In genomic region chr13:12162457-12162856, GRCm38 (mm10) we compare ENCODE assay signal across 34 mouse cellular contexts. TPM values are rescaled to one million over a fixed set of nuclear protein-coding genes. Genes with fewer than 3 reads are reported as not detected.
"Had no signal": no experiment of that assay in that cellular context is flagged by ENCODE, and none has a peak within 500 bp of the region (broad histone marks: within the 10 kb centered on the region; RNA-seq: fewer than 3 reads in every experiment).

No protein-coding gene starts in this region.

- DNase-seq: heart, postnatal 10 days; heart, postnatal 14 days; heart, postnatal 36 days; heart, postnatal 4 days; kidney, adult 11 months; kidney, adult 18-20 months; kidney, adult 2 months; kidney, adult 8-10 months; kidney, adult 9 months; kidney, postnatal 10 days; kidney, postnatal 14 days; kidney, postnatal 25 days; kidney, postnatal 36 days; kidney, postnatal 4 days; layer of hippocampus, adult 9-11 months; layer of hippocampus, postnatal 36 days had no signal

- H3K4me1 ChIP-seq: intestine, embryonic 15.5 days had no signal

- H3K9ac ChIP-seq: heart, embryonic 12.5 days; heart, embryonic 13.5 days; heart, embryonic 15.5 days; hindbrain, embryonic 12.5 days; hindbrain, embryonic 13.5 days; hindbrain, embryonic 14.5 days; hindbrain, embryonic 15.5 days; intestine, embryonic 15.5 days; kidney, embryonic 15.5 days had no signal

- H3K27me3 ChIP-seq: heart, embryonic 12.5 days; heart, embryonic 13.5 days; heart, embryonic 15.5 days; hindbrain, embryonic 12.5 days; hindbrain, embryonic 13.5 days; hindbrain, embryonic 15.5 days; intestine, embryonic 15.5 days; kidney, embryonic 15.5 days had no signal

- H3K4me3 ChIP-seq: heart, embryonic 10.5 days; heart, embryonic 12.5 days; heart, embryonic 13.5 days; heart, embryonic 15.5 days; hindbrain, embryonic 10.5 days; hindbrain, embryonic 12.5 days; hindbrain, embryonic 13.5 days; hindbrain, embryonic 15.5 days; intestine, embryonic 15.5 days; kidney, embryonic 15.5 days; layer of hippocampus, adult 2 months; left cerebral cortex, adult 2 months had no signal

- H3K36me3 ChIP-seq: heart, embryonic 10.5 days; heart, embryonic 12.5 days; heart, embryonic 13.5 days; heart, embryonic 15.5 days; hindbrain, embryonic 10.5 days; hindbrain, embryonic 12.5 days; hindbrain, embryonic 13.5 days; hindbrain, embryonic 15.5 days; intestine, embryonic 15.5 days; kidney, embryonic 15.5 days had no signal

- H3K27ac ChIP-seq: heart, embryonic 10.5 days; heart, embryonic 13.5 days; heart, embryonic 15.5 days; hindbrain, embryonic 10.5 days; hindbrain, embryonic 12.5 days; hindbrain, embryonic 13.5 days; hindbrain, embryonic 14.5 days; hindbrain, embryonic 15.5 days; hindbrain, postnatal 0 days; intestine, embryonic 15.5 days; kidney, embryonic 15.5 days; kidney, postnatal 0 days; layer of hippocampus, adult 2 months; left cerebral cortex, adult 2 months had no signal

- H3K4me2 ChIP-seq: heart, embryonic 11.5 days; heart, embryonic 12.5 days; heart, embryonic 13.5 days; heart, embryonic 15.5 days; hindbrain, embryonic 12.5 days; hindbrain, embryonic 13.5 days; hindbrain, embryonic 14.5 days; hindbrain, embryonic 15.5 days; intestine, embryonic 15.5 days; kidney, embryonic 15.5 days had no signal

- H3K9me3 ChIP-seq: heart, embryonic 10.5 days; heart, embryonic 12.5 days; heart, embryonic 13.5 days; heart, embryonic 15.5 days; hindbrain, embryonic 10.5 days; hindbrain, embryonic 12.5 days; hindbrain, embryonic 13.5 days; hindbrain, embryonic 15.5 days; intestine, embryonic 15.5 days; kidney, embryonic 15.5 days had no signal

RNA-seq across cellular contexts. Expression of gene Ryr2, which starts 55.7 kb away (rescaled TPM):
- total RNA-seq: hematopoietic stem cell, adult 5-6 weeks had no signal
- polyA plus RNA-seq: inflammation-experienced regulatory T-cells, adult 6 months had no signal
